Mouse (Mus musculus): ENCODE data around the gene Clec16a. TPM values are rescaled to one million over a fixed set of nuclear protein-coding genes. Genes with fewer than 3 reads are reported as not detected.

Clec16a gene
- polyA plus RNA-seq, 1 experiment from 2014 or later = 11.3 TPM

- H3K4me3 ChIP-seq (ENCODE audit: low read depth, low read length) = no peak overlapping the region
- H3K9me3 ChIP-seq (ENCODE audit: low read length) = no peaks in the 10 kb centered on the region
- ATAC-seq (no peak), DNase-seq (no peak)
- no peaks in the 10 kb centered on the region for H3K27me3 ChIP-seq (ENCODE audit: insufficient read depth, low read length)
- H3K27ac ChIP-seq (ENCODE audit: low read depth) = no peak overlapping the region
- 61% methylated on average over 4 of the region's 4 CpGs for WGBS (ENCODE audit: insufficient replicate concordance)
- TF ChIP-seq EP300 (IDR thresholded peaks at IDR 0.05; ENCODE audit: low read depth) = no peak
- H3K4me1 ChIP-seq (ENCODE audit: insufficient read depth) = no peaks in the 10 kb centered on the region
- no peak overlapping the region for H3K4me2 ChIP-seq (ENCODE audit: low read depth, low read length)
- no peaks in the 10 kb centered on the region for H3K36me3 ChIP-seq (replicated peaks; ENCODE audit: insufficient read depth, low read length)
- H3K9ac ChIP-seq (replicated peaks) = no peak overlapping the region
Measured at GRCm38 (mm10) chr16:10507445-10507844, 37.7 kb upstream of the Clec16a start.

DNA sequence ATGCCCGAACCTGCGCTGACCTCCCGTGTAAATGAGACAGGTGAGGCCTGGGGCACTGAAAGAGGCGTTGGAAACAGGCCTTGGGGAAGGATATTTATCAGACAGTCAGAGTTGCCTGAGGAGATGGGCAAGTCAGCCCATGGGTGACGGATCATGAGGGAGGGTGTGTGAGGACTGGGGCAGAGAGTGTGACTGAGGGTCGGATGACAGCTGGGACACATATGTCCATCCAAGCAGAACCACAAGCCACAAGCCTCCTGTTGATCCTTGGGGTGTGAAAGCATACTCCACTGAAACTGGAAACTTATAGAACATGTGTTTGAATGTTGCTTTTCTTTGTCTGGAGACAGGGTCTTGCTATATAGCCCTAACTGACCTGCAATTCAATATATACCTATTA lies 36.4 kb upstream of the Clec16a start:
- no peak overlapping the region for H3K9ac ChIP-seq (replicated peaks)
- no peaks in the 10 kb centered on the region for H3K9me3 ChIP-seq (ENCODE audit: low read length)
- H3K4me3 ChIP-seq (ENCODE audit: low read depth, low read length) = no peak overlapping the region
- peak; percentile 36; the same call in 1 of the 2 replicates for ATAC-seq
- no peak overlapping the region for H3K4me2 ChIP-seq (ENCODE audit: low read depth, low read length)
- H3K4me1 ChIP-seq (ENCODE audit: insufficient read depth) = no peaks in the 10 kb centered on the region
- no peak overlapping the region for H3K27ac ChIP-seq (ENCODE audit: low read depth)
- DNase-seq = no peak
- no peaks in the 10 kb centered on the region for H3K27me3 ChIP-seq (ENCODE audit: insufficient read depth, low read length)
- WGBS (ENCODE audit: insufficient replicate concordance) = 56% methylated on average over 6 of the region's 6 CpGs
- no peaks in the 10 kb centered on the region for H3K36me3 ChIP-seq (replicated peaks; ENCODE audit: insufficient read depth, low read length)
- TF ChIP-seq CTCF (IDR thresholded peaks at IDR 0.05; ENCODE audit: low read depth) = no peak
- no peak for TF ChIP-seq EP300 (IDR thresholded peaks at IDR 0.05; ENCODE audit: low read depth)

- H3K36me3 ChIP-seq (replicated peaks; ENCODE audit: insufficient read depth, low read length) = no peaks in the 10 kb centered on the region
- TF ChIP-seq EP300 (IDR thresholded peaks at IDR 0.05; ENCODE audit: low read depth) (no peak), CTCF (IDR thresholded peaks at IDR 0.05; ENCODE audit: low read depth) (no peak)
- H3K27me3 ChIP-seq (ENCODE audit: insufficient read depth, low read length) = no peaks in the 10 kb centered on the region
- no peak overlapping the region for H3K9ac ChIP-seq (replicated peaks)
- no peaks in the 10 kb centered on the region for H3K9me3 ChIP-seq (ENCODE audit: low read length)
- ATAC-seq = no peak
- 59% methylated on average over 14 of the region's 14 CpGs for WGBS (ENCODE audit: insufficient replicate concordance)
- no peak overlapping the region for H3K27ac ChIP-seq (ENCODE audit: low read depth)
- H3K4me3 ChIP-seq (ENCODE audit: low read depth, low read length) = no peak overlapping the region
- no peak overlapping the region for H3K4me2 ChIP-seq (ENCODE audit: low read depth, low read length)
- H3K4me1 ChIP-seq (ENCODE audit: insufficient read depth) = no peaks in the 10 kb centered on the region
- no peak for DNase-seq
Measured at GRCm38 (mm10) chr16:10510477-10511133, 34.5 kb upstream of the Clec16a start.

DNA sequence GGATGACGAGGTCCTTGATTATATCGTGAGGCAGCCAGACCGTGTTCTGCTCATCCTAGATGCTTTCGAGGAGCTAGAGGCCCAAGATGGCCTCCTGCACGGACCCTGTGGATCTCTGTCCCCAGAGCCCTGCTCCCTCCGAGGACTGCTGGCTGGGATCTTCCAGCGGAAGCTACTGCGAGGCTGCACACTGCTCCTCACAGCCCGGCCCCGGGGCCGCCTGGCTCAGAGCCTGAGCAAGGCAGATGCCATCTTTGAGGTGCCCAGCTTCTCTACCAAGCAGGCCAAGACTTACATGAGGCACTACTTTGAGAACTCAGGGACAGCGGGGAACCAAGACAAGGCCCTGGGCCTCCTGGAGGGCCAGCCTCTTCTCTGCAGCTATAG lies 34.0 kb upstream of the Clec16a start:
- Histone ChIP-seq H3K36me3 (replicated peaks; ENCODE audit: insufficient read depth, low read length) (no peaks in the 10 kb centered on the region), H3K9ac (replicated peaks) (no peak overlapping the region), H3K9me3 (ENCODE audit: low read length) (no peaks in the 10 kb centered on the region), H3K4me2 (ENCODE audit: low read depth, low read length) (no peak overlapping the region), H3K27me3 (ENCODE audit: insufficient read depth, low read length) (no peaks in the 10 kb centered on the region), H3K27ac (ENCODE audit: low read depth) (no peak overlapping the region), H3K4me1 (ENCODE audit: insufficient read depth) (no peaks in the 10 kb centered on the region), H3K4me3 (ENCODE audit: low read depth, low read length) (no peak overlapping the region)
- no peak for TF ChIP-seq EP300 (IDR thresholded peaks at IDR 0.05; ENCODE audit: low read depth)
- no peak for DNase-seq
- 76% methylated on average over 12 of the region's 12 CpGs for WGBS (ENCODE audit: insufficient replicate concordance)
- ATAC-seq = no peak

GRCm38 (mm10) chr16:10515953-10516572 lies 29.1 kb upstream of the Clec16a start:
- no peak overlapping the region for H3K27ac ChIP-seq (ENCODE audit: low read depth)

GRCm38 (mm10) chr16:10518030-10518429 lies 27.1 kb upstream of the Clec16a start:
- H3K9ac ChIP-seq (replicated peaks) = no peak overlapping the region
- no peak overlapping the region for H3K27ac ChIP-seq (ENCODE audit: low read depth)
- WGBS (ENCODE audit: insufficient replicate concordance) = 58% methylated on average over 5 of the region's 5 CpGs
- H3K4me3 ChIP-seq (ENCODE audit: low read depth, low read length) = no peak overlapping the region
- peak; percentile 38 for TF ChIP-seq CTCF (IDR thresholded peaks at IDR 0.05; ENCODE audit: low read depth)
- no peak for TF ChIP-seq EP300 (IDR thresholded peaks at IDR 0.05; ENCODE audit: low read depth)
- H3K4me1 ChIP-seq (ENCODE audit: insufficient read depth) = no peaks in the 10 kb centered on the region
- H3K27me3 ChIP-seq (ENCODE audit: insufficient read depth, low read length) = no peaks in the 10 kb centered on the region
- H3K4me2 ChIP-seq (ENCODE audit: low read depth, low read length) = no peak overlapping the region
- H3K9me3 ChIP-seq (ENCODE audit: low read length) = no peaks in the 10 kb centered on the region
- no peak for ATAC-seq
- DNase-seq = no peak
- no peaks in the 10 kb centered on the region for H3K36me3 ChIP-seq (replicated peaks; ENCODE audit: insufficient read depth, low read length)

More at GRCm38 (mm10) chr16:10515953-10516572, 29.1 kb upstream of the Clec16a start:
- H3K4me2 ChIP-seq (ENCODE audit: low read depth, low read length) = no peak overlapping the region
- H3K4me1 ChIP-seq (ENCODE audit: insufficient read depth) = no peaks in the 10 kb centered on the region
- DNase-seq (no peak), ATAC-seq (no peak)
- H3K27me3 ChIP-seq (ENCODE audit: insufficient read depth, low read length) = no peaks in the 10 kb centered on the region
- H3K4me3 ChIP-seq (ENCODE audit: low read depth, low read length) = no peak overlapping the region
- H3K36me3 ChIP-seq (replicated peaks; ENCODE audit: insufficient read depth, low read length) = no peaks in the 10 kb centered on the region
- H3K9ac ChIP-seq (replicated peaks) = no peak overlapping the region
- no peak for TF ChIP-seq EP300 (IDR thresholded peaks at IDR 0.05; ENCODE audit: low read depth)
- no peak for TF ChIP-seq CTCF (IDR thresholded peaks at IDR 0.05; ENCODE audit: low read depth)
- 73% methylated on average over 12 of the region's 12 CpGs for WGBS (ENCODE audit: insufficient replicate concordance)
- H3K9me3 ChIP-seq (ENCODE audit: low read length) = no peaks in the 10 kb centered on the region
